Mouse (Mus musculus) cortical plate, adult 2 months (tissue): ENCODE data around the gene Hebp1.

Experiments used
- CTCF ChIP-seq: fragments of 200-500 bp; IDR thresholded peaks from 2 replicates; pipeline ENCODE4 v1.5.1; 2011; ENCODE audit warnings: mild to moderate bottlenecking, control low read depth, low read length; ENCODE audit not compliant: insufficient read depth; ENCODE audit errors: extremely low read depth
- POLR2A ChIP-seq: fragments of 200-500 bp; IDR thresholded peaks from 2 replicates; pipeline ENCODE4 v1.6.1; 2011; ENCODE audit warnings: mild to moderate bottlenecking, low read length, control low read depth; ENCODE audit not compliant: insufficient read depth; ENCODE audit errors: extremely low read depth

- TF ChIP-seq CTCF (no peak), POLR2A (no peak)
Measured at GRCm38 (mm10) chr6:135187076-135187917, 10.5 kb downstream of the Hebp1 start.
